Mouse (Mus musculus): ENCODE results near the gene Tbcb.

GRCm38 (mm10) chr7:30266780-30267179 lies 34.7 kb upstream of the Tbcb start:
- TF ChIP-seq TAL1 (IDR thresholded peaks at IDR 0.05; ENCODE audit: low read length) = no peak
- no peak for TF ChIP-seq GATA1 (IDR thresholded peaks at IDR 0.05; ENCODE audit: low read length)
